Comparison of ENCODE assay signal across 8 mouse cellular contexts in genomic region chr11:115187224-115187639, GRCm38 (mm10). TPM values are rescaled to one million over a fixed set of nuclear protein-coding genes. Genes with fewer than 3 reads are reported as not detected.
DNase-seq lines count a peak whose midpoint lies in the region; ATAC-seq and TF ChIP-seq lines count a peak whose summit lies in the region.

Gene Tmem104 (plus strand): TSS chr11:115187487.

- no peaks in the 10 kb centered on the region for H3K36me3 ChIP-seq in ES-Bruce4 (ENCODE audit: control insufficient read depth, insufficient read depth, low read length, poor library complexity, severe bottlenecking)
- 0 out of 2 replicates have a peak, but pooled peaks cover 10% of the 10 kb centered on the region for H3K36me3 ChIP-seq in forebrain, embryonic 13.5 days (ENCODE audit: poor library complexity, severe bottlenecking)
- peaks cover 9% of the 10 kb centered on the region for H3K36me3 ChIP-seq in neural tube, embryonic 15.5 days

- H3K4me3 ChIP-seq in ES-Bruce4 (ENCODE audit: low read depth, low read length): peak within 1 kb of the TSS; percentile 84
- H3K4me3 ChIP-seq in forebrain, embryonic 13.5 days: peak within 1 kb of the TSS; percentile 52
- peak within 1 kb of the TSS; percentile 71 for H3K4me3 ChIP-seq in neural tube, embryonic 15.5 days (replicated peaks)

- TF ChIP-seq CTCF in ES-Bruce4 (IDR thresholded peaks at IDR 0.05; ENCODE audit: low read depth, low read length): no peak

- intact Hi-C loops in heart, postnatal 10 days (cut with DNase I): no loop called here

- peak within 1 kb of the TSS; percentile 85 for H3K4me2 ChIP-seq in forebrain, embryonic 13.5 days
- H3K4me2 ChIP-seq in neural tube, embryonic 15.5 days: peak within 1 kb of the TSS; percentile 92

- 2% methylated on average over 39 of the region's 39 CpGs for WGBS in forebrain, embryonic 13.5 days
- under 1% methylated on average over 39 of the region's 39 CpGs for WGBS in neural tube, embryonic 15.5 days

- TF ChIP-seq EP300 in ES-Bruce4 (IDR thresholded peaks at IDR 0.05; ENCODE audit: insufficient read depth, low read depth, low read length): no peak

- DNase-seq in heart, postnatal 10 days: peak; percentile 99
- DNase-seq in layer of hippocampus, adult 11-12 months (ENCODE audit: low spot score): peak; percentile 99
- DNase-seq in lung, adult 18-20 months: peak; percentile 99 to 100
- peak; percentile 98 for DNase-seq in testis, postnatal 14 days (ENCODE audit: low spot score)

- H3K9ac ChIP-seq in ES-Bruce4 (ENCODE audit: low read depth, poor library complexity, severe bottlenecking): peak within 1 kb of the TSS; percentile 53
- peak within 1 kb of the TSS; percentile 75 for H3K9ac ChIP-seq in forebrain, embryonic 13.5 days
- peak within 1 kb of the TSS; percentile 78 for H3K9ac ChIP-seq in neural tube, embryonic 15.5 days (replicated peaks)

- H3K27me3 ChIP-seq in ES-Bruce4 (ENCODE audit: control insufficient read depth, insufficient read depth, low read length, poor library complexity, severe bottlenecking): no peaks in the 10 kb centered on the region
- no peaks in the 10 kb centered on the region for H3K27me3 ChIP-seq in forebrain, embryonic 13.5 days
- no peaks in the 10 kb centered on the region for H3K27me3 ChIP-seq in neural tube, embryonic 15.5 days (replicated peaks)

- H3K9me3 ChIP-seq in ES-Bruce4 (replicated peaks; ENCODE audit: control insufficient read depth, insufficient read depth, low read length, poor library complexity, severe bottlenecking): no peaks in the 10 kb centered on the region
- no peaks in the 10 kb centered on the region for H3K9me3 ChIP-seq in forebrain, embryonic 13.5 days (replicated peaks)
- no peaks in the 10 kb centered on the region for H3K9me3 ChIP-seq in neural tube, embryonic 15.5 days (replicated peaks)

- peak; percentile 75 for TF ChIP-seq POLR2A in ES-Bruce4 (IDR thresholded peaks at IDR 0.05; ENCODE audit: insufficient read depth, low read length)

- peak; percentile 85 for ATAC-seq in cerebellum, adult (ENCODE audit: insufficient number of reproducible peaks, low FRiP score, low TSS enrichment)
- ATAC-seq in forebrain, embryonic 13.5 days: peak; percentile 96
- ATAC-seq in neural tube, embryonic 15.5 days (ENCODE audit: low FRiP score): peak; percentile 93

- H3K27ac ChIP-seq in ES-Bruce4 (ENCODE audit: insufficient read depth, low read length): no peak within 1 kb of the TSS
- H3K27ac ChIP-seq in forebrain, embryonic 13.5 days: peak within 1 kb of the TSS; percentile 68
- peak within 1 kb of the TSS; percentile 83 for H3K27ac ChIP-seq in neural tube, embryonic 15.5 days (replicated peaks)

- H3K4me1 ChIP-seq in ES-Bruce4 (ENCODE audit: control insufficient read depth, insufficient read depth, low read length): peaks cover 3% of the 10 kb centered on the region
- peaks cover 16% of the 10 kb centered on the region for H3K4me1 ChIP-seq in forebrain, embryonic 13.5 days
- H3K4me1 ChIP-seq in neural tube, embryonic 15.5 days: peaks cover 26% of the 10 kb centered on the region

RNA-seq across cellular contexts. Expression of gene Tmem104, which starts in this region (rescaled TPM):
- 4.8 and 8.0 TPM in 2 replicates for polyA plus RNA-seq in ES-Bruce4 (2011; ENCODE audit: insufficient read depth, insufficient read length, low read depth, missing spikeins)
- 7.8 and 9.2 TPM in 2 replicates for polyA plus RNA-seq in forebrain, embryonic 13.5 days (2015; fragmentation: Nextera tagmentation; extraction: Ambion mirVana)
- 10 to 100 TPM; 10.9 TPM for total RNA-seq in heart, postnatal 10 days (2021)
- polyA plus RNA-seq in neural tube, embryonic 15.5 days (2015; fragmentation: Nextera tagmentation; extraction: Ambion mirVana): 11.7 TPM in 2 replicates
